Mouse (Mus musculus): ENCODE results near the gene H2-Ob. TPM values are rescaled to one million over a fixed set of nuclear protein-coding genes. Genes with fewer than 3 reads are reported as not detected.

H2-Ob gene
- total RNA-seq, 2 experiments from 2014 or later = 14.1 to 21.4 TPM

DNA sequence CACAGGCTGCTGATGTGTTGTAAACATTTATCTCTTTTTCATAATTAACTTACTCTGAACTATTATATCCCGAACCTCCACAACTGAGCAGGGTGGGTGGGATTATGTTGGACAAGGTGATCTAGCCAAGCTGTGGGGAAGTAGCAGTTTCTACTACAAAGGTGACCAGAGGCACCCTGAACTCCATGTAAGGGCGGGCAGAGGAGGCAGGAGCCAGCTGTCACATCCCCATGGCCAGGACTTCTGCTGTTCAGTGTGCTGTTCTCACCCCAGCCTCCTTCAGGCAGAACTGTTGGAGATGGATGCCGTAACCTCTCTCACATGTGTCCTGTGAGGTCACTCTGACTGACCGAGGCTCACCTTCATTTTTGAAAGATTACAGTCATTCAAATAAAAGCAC, 31.1 kb downstream of the H2-Ob start:
- ATAC-seq (replicated peaks; ENCODE audit: low FRiP score, poor library complexity, severe bottlenecking) = no peak

DNA sequence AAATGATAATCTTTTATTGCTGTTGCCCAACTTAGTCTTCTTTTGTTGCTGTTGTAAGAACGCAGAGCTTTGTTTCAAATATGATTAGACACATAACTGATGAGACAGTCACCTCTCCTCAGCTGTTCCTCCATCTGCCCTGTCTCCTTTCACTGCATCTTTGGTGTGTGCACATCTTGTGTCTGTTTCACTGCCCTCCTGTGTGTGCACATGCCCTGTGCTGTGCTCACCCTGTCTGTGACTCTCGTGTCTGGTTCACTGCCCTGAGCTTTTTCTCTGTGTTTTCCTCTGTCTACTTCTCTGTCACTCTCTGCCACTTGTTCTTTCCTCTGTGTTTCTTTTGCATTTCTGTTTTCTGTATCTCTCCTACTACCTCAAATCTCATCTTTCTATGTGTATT, 31.5 kb downstream of the H2-Ob start:
- no peak for ATAC-seq (replicated peaks; ENCODE audit: low FRiP score, poor library complexity, severe bottlenecking)

DNA sequence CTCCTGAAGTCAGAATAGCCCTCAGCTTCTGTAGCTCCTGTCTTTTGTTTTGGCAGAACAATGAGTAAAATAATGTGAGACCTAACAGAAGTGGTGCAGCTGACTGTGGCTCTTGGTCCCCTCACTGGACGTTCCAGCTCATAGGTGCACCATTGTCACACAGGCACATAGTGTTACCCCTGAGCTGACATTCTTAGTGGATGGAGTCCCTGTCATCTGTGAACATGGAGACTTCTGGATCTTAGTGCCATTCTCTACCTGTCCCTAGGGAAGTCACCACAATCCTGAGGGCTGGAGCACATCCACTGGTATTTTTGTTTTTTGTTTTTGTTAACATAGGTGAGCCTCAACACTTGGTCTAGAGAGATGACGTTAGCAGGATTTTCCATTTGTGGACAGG, 32.2 kb downstream of the H2-Ob start:
- ATAC-seq (replicated peaks; ENCODE audit: low FRiP score, poor library complexity, severe bottlenecking) = no peak

DNA sequence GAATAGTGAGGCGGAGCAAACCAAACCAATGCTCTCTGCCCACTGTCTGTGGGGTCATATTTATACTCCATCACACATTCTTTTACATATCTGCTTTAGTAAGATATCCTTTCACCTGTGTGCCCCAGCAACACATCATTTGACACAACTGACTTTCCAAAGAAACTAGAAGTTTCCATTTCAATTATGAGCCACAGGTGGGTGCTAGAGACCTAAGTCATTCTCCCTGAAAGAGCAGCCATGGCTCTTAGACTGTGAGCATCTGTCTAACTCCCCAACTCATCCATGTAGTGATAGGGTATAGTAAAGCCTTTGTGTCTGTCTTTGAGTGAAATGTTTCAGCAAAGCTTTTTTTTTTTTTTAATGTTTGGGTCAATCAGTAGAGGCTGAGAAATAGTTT, 33.4 kb downstream of the H2-Ob start:
- ATAC-seq (replicated peaks; ENCODE audit: low FRiP score, poor library complexity, severe bottlenecking) = no peak

DNA sequence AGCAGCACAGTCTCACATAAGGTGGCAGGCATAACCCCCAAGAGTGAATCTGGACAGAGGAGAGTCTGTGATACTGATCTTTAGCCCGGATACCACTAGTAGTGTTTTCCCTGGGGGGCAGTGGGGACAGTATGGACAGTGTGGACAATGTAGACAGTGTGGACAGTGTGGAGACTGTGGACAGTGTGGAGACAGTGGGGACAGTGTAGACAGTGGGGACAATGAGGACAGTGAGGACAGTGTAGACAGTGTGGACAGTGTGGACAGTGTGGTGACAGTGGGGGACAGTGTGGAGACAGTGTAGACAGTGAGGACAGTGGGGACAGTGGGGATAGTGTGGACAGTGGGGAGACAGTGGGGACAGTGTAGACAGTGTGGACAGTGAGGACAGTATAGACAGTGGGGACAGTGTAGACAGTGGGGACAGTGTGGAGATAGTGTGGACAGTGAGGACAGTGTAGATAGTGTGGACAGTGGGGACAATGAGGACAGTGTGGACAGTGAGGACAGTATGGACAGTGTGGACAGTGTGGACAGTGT, 41.9 kb downstream of the H2-Ob start:
- ATAC-seq (replicated peaks; ENCODE audit: low FRiP score, poor library complexity, severe bottlenecking) = no peak

DNA sequence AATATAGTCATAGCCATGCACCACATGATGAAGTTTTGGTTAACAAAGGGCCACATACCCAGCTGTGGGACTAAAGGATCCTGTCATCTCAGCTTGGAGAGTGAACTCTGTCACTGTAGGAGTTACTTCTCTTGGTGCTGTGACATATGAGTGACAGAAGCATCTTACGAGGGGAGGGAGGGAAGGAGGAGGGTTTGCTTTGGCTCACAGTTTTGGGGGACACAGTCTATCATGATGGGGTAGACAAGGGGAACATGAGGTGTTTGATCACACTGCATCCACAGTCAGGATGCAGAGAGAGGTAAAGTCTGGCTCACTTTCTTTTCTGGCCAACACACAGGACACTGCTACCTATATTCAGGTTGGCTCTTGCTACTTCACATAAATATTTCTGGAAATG, 43.1 kb downstream of the H2-Ob start:
- ATAC-seq (replicated peaks; ENCODE audit: low FRiP score, poor library complexity, severe bottlenecking) = no peak

DNA sequence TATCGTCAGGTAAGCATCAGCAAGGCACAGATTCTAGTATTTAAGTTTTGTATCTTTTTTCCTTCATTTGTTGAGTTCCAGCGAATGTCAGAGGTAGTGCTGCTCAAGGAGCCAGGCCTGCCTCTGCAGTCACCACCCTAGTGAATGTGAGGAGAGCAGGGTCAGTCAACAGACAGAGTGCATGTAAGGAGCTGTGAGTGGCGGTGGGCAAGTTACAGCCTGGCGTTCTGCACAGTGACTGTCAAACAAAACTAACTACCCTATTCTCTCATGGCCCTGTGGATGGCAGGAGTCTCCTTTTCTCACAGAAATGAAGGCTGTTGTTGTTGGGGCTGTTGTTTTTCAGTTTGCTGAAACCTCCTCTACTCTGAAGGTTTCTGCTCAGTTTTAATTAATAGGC, 46.7 kb downstream of the H2-Ob start:
- ATAC-seq (replicated peaks; ENCODE audit: low FRiP score, poor library complexity, severe bottlenecking) = no peak

DNA sequence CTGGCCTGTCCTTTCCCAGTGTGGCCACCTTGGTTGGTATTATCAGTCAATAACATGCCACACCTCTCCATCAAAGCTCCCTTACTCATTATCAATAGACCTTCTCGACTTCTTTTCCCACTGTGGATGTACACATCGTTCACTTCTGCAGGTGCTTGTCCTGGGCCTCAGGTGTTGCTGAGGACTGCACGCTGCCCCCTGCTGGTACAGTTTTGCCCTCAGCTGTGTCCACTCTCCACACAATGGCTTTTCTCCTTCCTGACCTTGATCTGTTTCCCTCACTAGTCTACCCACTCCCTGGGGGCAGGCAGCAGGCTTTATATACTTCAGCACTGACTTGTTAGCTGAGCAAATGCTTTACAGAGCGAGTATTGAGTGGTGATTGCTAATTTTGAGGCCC, 47.1 kb downstream of the H2-Ob start:
- ATAC-seq (replicated peaks; ENCODE audit: low FRiP score, poor library complexity, severe bottlenecking) = no peak

DNA sequence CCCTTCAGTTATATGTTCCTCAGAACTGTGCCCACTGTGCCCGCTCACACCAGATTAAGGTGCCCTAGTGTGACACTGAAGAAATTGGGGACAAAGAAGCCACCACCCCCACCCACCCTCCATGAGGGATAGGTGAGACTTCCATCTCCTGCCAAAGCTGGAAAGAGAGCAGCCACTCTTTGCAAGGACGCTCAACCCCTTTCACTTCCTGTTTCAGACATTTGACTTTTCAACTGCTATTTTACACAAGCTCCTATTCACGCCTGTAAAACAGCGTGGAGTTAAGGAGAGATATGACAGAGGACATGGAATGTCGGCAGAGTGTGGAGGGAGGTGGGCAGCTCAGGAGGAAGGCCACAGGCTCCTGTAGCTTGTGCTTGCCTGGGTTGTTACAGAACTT, 47.8 kb downstream of the H2-Ob start:
- ATAC-seq (replicated peaks; ENCODE audit: low FRiP score, poor library complexity, severe bottlenecking) = no peak

DNA sequence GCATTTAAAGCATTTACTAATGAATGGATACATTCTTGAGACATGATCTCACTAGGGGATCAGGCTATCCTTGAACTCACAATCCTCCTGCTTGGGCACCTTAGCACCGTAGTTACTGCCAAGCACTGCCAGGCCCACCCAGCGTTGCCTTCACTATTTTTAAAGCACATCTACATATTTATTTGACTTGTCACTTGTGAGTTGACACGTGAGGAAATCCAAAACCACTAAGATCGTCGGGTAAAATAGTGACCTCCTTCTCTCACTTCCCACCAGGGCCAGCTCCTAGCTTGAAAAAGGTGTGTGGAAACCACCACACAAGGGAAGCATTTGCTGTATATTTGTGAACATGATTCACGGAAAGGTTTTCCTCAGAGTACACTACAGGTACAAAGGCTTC, 48.3 kb downstream of the H2-Ob start:
- ATAC-seq (replicated peaks; ENCODE audit: low FRiP score, poor library complexity, severe bottlenecking) = no peak

DNA sequence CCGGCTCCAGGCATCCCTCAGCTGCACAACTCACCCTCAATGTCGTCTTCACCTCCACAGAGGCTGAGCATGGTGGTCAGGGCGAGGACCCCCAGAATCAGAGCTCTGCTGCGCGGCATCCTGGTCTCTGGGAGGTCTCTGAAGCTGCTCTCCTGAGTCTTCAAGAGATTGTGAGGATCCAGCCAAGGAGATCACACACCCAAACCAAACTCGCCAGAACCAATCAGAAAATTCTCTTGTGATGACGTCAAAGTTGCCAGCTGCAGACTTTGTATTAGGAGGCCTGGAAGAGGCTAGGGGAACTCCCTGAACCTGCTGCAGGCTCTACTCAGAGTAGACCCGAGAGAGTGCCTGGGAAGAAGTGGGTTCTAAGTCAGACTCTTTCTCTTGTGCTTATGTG, 48.9 kb downstream of the H2-Ob start, which contains the start of gene H2-Aa:
Gene H2-Aa (minus strand): TSS at position 176 of the 400 bp plus-strand sequence.
- no peak for ATAC-seq (replicated peaks; ENCODE audit: low FRiP score, poor library complexity, severe bottlenecking)

DNA sequence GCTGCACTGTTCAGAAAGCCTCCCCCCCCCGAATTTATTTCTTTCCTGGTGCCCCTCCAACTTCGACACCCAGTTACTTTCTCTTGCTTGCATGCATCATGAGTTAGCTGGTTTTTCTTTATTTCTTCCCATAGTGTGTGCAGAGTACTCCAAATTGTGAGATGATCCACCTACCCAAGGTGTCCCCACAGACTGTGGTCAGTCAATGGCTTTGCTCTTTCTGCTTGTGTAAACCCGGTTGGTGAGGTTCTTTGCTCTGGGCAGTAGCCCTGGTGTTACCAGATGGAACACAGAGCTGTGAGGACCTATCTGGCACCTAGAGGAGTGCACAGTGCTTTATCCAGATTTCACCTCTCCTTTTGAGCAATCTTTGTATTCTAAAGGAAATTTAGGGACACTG, 49.4 kb downstream of the H2-Ob start:
- no peak for ATAC-seq (replicated peaks; ENCODE audit: low FRiP score, poor library complexity, severe bottlenecking)

DNA sequence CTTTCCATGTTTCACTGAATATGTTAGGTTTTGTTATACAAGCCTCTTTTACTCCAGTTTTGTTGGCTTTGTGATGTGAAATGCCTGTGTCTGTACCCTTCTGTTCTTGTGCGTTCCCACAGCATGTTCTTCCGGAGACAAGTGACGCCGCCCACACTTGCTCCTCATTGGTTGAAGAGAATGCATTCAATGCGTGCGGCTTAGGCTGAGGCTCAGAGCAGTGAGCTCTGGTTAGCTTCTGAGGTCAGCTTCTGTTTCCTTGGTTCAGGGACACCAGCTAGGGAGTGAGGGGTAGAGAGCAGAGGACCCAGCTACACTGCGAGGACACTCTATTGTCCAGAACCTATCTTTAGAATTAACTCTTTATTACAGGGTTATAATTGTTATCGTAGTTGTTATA, 52.9 kb downstream of the H2-Ob start:
- no peak for ATAC-seq (replicated peaks; ENCODE audit: low FRiP score, poor library complexity, severe bottlenecking)

DNA sequence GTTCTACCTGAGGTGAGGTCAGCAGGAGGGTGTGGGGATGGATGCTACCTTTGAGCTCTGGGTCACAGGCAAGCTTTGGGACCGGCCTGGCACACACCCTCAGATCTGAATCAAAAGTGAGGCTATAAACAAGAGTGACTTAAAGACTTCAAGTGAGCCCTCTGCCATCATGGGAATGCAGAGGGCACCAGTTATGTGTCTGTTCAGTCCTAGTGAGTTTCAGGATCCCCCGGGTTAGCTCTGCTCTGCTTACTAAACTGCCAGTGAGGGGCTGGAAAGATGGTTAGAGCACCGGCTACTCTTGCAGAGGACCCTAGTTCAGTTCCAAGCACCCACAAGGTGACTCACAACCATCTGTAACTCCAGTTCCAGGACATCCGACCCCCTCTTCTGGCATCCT, 53.9 kb downstream of the H2-Ob start:
- ATAC-seq (replicated peaks; ENCODE audit: low FRiP score, poor library complexity, severe bottlenecking) = no peak

DNA sequence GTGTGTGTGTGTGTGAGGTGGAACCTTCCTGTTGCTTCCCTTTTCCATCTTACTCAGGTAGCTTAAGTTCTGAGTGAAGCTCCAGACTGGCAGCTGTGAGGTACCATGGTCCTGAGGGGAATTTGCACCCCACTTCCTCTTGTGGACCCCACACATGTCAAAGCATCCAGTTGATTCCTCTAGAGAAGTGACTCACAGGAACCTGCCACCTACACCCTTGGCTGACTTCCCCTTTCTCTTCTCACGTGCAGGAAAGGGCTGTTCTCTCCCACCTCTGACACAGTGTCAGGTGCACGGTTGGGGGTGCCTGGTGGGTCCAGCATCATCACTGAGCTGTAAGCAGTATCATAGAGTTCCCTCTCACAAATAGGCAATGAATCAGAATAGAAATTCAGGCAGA, 54.8 kb downstream of the H2-Ob start:
- ATAC-seq (replicated peaks; ENCODE audit: low FRiP score, poor library complexity, severe bottlenecking) = no peak

DNA sequence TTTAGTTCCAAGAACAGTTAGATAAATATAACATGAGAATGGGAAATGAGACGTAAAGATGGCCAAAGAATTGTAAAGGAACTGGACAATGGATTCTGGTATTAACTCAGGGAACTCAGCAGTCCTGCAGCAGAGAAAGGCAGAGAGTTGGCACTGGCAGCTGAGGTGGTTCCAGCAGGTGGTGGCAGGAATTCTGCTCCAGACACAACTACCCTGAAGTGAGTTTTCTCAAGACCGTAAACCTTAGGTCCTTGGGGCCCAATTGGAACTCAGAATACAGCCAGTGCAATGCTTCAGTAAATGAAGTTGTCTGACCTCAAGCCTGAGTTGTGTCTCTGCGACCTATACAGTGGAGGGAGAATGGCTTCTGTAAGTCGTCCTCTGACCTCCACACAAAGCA, 55.5 kb downstream of the H2-Ob start:
- ATAC-seq (replicated peaks; ENCODE audit: low FRiP score, poor library complexity, severe bottlenecking) = no peak

DNA sequence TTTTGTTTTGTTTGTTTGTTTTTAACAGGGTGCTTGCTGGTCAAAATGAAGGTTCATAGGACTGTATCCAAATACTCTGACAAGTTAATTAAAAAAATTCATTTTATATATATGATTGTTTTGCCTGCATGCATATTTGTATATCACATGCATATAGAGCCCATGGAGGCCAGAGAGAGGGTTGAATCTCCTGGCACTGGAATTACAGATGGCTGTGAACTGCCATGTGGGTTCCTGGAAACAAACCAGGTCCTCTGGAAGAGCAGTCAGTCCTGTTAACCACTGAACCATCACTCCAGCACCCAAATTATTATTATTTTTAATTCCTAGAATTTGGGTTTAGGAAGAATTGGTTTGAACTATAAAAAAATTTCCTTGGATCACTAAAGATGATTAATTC, 56.6 kb downstream of the H2-Ob start:
- ATAC-seq (replicated peaks; ENCODE audit: low FRiP score, poor library complexity, severe bottlenecking) = no peak

DNA sequence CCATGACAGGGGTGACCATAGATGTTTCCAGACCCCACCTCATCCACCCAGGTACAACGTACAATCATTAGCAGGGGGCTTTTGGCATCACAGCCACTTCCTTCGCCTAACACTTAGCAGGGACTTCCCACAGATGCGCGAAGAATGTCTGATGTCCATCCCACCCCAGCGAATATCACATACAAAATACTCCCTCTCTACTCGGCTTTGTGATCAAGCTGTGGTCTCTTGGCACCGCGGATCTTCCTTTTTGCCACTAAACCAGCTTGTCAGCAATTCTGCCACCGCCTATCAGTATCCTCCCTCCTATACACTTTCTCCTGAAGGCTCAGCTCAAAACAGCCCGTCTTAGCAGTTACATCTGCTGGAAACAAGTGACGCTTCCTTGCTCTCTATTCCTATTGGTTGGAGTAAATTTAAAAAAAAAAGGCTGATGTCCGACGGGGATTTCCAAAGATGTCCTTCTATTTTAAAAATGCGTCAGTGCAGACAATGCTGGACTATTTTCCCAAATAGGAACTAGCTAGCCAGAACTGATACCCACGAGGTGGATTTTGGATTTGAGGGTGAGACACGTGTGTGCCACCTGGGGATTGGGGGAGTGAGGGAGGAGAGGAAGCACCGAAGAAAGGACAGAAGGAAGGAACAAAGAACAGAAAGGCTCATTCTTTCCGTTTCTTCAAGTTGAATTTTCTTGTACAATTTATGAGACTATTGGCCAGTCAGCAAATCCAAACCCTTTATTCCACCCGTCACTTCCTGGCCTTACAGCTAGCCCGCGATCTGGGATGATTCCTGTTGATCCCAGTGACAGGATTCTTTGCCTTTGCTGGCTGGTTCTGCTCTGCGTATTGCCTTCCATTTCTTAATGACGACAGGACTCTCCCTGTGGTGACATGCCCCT, 57.4 kb downstream of the H2-Ob start:
- ATAC-seq (replicated peaks; ENCODE audit: low FRiP score, poor library complexity, severe bottlenecking) = no peak

DNA sequence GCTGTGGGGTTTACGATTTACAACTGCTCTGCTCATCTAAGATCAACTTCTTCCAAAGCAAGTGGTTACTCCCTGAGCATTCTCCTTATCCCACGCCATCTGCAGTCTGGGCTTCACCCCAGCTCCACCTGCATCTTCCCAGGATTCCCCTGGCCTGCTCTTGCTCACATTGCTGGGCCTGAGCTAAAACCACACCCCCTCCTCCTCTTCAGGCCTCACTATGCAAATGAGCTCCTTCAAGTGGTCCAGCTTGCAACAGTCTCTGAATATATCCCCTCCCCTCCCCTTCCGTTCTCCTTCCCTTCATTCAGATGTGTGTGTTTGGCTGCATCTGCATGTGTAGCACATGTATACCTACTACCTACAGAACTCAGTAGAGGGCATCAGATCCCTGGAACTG, 60.7 kb downstream of the H2-Ob start:
- no peak for ATAC-seq (replicated peaks; ENCODE audit: low FRiP score, poor library complexity, severe bottlenecking)

DNA sequence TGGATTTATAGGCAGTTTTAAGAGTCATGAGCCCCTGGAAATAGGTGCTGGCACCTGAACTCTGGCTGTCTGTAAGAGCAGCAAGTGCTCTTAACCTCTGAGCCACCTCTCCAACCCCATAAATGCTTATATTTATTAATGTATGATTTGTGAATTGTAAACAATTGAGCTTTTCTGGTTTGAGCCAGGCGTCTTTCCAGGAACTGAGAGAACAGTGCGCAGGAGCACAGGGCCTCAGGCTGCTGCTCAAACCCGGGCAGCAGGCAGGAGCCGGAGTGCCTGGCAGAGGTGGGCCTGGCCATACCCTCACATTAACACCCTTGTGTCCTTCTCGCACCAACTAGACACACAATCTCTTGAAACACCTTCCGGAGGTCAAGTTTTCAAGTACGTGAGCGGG, 61.4 kb downstream of the H2-Ob start:
- ATAC-seq (replicated peaks; ENCODE audit: low FRiP score, poor library complexity, severe bottlenecking) = no peak

DNA sequence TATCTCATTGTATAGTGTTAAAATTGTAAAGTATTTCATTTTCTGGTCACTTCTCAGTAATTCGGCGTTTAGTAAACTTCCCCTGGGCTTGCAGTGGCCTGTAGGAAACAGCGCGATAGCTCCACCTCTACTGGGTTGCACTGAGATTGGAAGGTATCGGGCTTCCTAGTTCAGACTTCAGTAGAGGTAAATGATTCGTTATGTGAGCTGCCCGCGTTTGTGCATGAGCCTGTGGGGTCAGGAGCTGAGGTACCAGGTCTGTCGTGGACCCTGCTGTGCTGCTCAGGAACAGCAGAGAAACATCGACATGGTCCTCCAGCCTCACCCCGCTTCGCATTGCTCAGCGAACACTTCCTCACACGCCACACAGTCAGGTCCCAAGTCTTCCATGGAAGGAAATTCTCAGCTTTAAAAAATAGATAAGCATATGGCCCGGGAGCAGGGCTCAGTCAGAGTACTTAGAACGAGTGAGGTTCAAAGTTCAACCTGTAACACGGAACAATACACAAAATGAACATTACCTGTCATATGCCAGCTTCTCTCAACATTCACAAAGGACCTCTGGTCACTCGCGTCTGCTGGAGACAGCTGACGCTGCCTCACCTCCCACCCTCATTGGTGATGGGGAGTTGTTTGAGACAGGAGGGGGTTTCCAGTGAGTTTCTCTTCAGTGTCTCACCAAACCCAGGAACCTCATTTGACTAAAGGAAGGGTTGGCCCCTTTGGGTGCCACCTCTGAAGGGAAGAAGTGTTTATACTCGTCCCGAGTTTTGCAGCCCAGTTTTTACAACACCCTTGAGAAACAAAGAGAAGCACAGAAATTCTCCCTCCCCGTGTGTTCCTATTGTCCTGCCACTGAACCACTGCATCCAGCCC, 62.2 kb downstream of the H2-Ob start:
- ATAC-seq (replicated peaks; ENCODE audit: low FRiP score, poor library complexity, severe bottlenecking) = no peak

Measured in erythroid progenitor cell, adult 5-6 weeks (primary cell).